Mouse (Mus musculus): ENCODE data around the gene Spc25. TPM values are rescaled to one million over a fixed set of nuclear protein-coding genes. Genes with fewer than 3 reads are reported as not detected.

Gene Spc25
- polyA plus RNA-seq, 1 experiment from 2014 or later: 224 TPM

DNA sequence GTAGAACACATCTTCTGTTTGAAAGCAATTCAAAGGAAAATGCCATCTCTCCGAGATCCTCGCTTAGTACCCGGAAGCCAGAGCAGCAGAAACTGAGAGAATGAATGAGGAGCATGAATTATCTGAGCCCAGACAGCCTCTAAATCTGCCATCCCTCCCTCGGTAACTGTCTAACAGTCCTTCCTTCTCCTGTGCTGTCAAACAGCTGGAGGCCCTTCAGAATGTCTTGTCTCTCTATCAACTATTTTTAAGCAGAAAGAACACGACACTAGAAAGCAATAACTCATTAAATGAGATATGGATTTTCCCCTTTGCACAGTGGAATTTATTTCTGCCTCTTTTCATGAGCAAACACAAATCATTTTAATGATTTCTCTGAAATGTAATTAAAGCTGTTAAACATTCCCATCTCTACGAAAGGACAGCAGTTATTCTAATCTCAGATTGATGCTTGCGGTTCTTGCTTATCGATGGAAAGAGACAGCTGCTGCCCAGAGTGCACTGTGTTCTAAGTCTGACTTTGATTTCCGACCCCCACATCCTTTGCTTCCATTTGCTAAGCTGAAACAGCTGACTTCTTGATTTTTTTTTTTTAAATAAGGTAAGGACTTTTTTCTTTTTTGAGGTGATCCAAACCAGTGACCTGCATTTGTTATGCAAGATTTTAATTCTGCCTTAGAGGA is 35.5 kb downstream of the Spc25 start:
- no peaks in the 10 kb centered on the region for H3K4me1 ChIP-seq
- no peak for DNase-seq (ENCODE audit: extremely low spot score, low spot score)

DNA sequence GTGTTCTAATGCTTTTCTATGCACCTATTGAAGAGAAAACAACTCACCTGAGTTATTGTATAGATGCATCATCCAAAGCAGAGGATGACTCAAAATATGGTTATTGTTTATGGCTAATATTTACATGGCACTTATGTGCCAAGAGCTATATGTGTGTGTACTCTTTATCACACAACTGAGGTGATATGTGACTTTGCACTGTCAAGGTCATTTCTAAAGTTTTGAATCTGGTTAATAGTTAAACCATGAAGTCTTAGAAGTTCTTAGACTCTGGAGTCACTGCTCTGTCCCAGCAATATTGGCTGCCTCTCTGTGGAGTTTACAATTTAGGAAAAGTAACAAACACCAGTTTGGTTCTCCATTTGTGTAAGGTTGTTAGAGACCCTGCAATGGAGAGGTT is 47.1 kb downstream of the Spc25 start:
- Histone ChIP-seq H3K4me1 (peaks cover 9% of the 10 kb centered on the region), H3K4me3 (no peak overlapping the region)
- no peak for DNase-seq (ENCODE audit: extremely low spot score, low spot score)

More for the DNA sequence above, 35.5 kb downstream of the Spc25 start:
- no peak overlapping the region for H3K4me3 ChIP-seq
- no peaks in the 10 kb centered on the region for H3K36me3 ChIP-seq (replicated peaks)
- H3K27ac ChIP-seq: no peak overlapping the region
- H3K27me3 ChIP-seq (ENCODE audit: poor library complexity, severe bottlenecking): no peaks in the 10 kb centered on the region
- no peaks in the 10 kb centered on the region for H3K9me3 ChIP-seq
- WGBS: 89% methylated on average over 9 of the region's 9 CpGs

DNA sequence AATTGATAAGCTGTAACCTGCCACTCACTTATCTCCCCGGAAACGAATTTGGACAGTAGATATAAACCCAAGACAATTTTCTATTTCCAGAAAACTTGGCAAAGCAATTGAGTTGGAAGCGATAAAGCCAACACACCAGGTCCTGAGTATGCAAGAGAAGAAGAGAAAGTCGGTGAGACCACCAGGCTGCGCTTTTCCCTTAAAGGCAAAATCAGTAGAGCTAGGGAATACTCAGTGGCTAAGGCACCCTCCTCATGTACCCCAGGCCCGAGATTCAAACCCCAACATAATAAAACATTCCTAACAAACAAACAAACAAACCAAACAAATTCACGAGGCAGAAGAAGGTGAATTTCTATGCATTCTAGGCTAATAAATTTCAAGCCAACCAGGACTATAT is 49.7 kb downstream of the Spc25 start:
- H3K27ac ChIP-seq: no peak overlapping the region
- no peak for DNase-seq (ENCODE audit: extremely low spot score, low spot score)
- no peaks in the 10 kb centered on the region for H3K36me3 ChIP-seq (replicated peaks)
- H3K4me1 ChIP-seq: peaks cover 10% of the 10 kb centered on the region
- H3K4me3 ChIP-seq: no peak overlapping the region
- H3K9me3 ChIP-seq: no peaks in the 10 kb centered on the region
- WGBS: 82% methylated on average over 7 of the region's 7 CpGs
- H3K27me3 ChIP-seq (ENCODE audit: poor library complexity, severe bottlenecking): no peaks in the 10 kb centered on the region

More for the DNA sequence above, 47.1 kb downstream of the Spc25 start:
- Histone ChIP-seq H3K9me3 (no peaks in the 10 kb centered on the region), H3K27me3 (ENCODE audit: poor library complexity, severe bottlenecking) (no peaks in the 10 kb centered on the region), H3K36me3 (replicated peaks) (no peaks in the 10 kb centered on the region), H3K27ac (no peak overlapping the region)

DNA sequence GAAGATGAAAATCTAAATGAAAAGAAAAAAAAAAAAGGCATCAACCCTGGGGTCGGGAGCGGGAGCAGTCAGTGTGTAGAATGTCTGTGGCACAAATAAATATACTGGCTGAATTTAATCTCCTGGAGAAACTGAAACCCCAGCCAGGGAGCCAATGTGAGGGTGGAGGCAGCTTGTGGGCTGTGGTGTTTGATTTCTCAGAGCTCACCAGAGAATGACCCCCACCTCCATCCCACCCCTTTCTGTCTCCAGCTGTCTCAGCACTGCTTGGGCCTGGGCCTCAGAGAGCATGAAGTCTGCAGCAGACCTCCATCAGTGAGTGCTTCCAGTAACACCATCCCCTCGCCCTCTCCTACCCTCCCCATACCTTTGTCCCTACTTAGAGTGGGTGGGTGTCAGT is 50.1 kb downstream of the Spc25 start:
- H3K36me3 ChIP-seq (replicated peaks): no peaks in the 10 kb centered on the region
- H3K4me1 ChIP-seq: peaks cover 13% of the 10 kb centered on the region
- no peaks in the 10 kb centered on the region for H3K9me3 ChIP-seq
- WGBS: 69% methylated on average over 3 of the region's 3 CpGs
- no peak overlapping the region for H3K27ac ChIP-seq
- no peak for DNase-seq (ENCODE audit: extremely low spot score, low spot score)
- no peaks in the 10 kb centered on the region for H3K27me3 ChIP-seq (ENCODE audit: poor library complexity, severe bottlenecking)
- no peak overlapping the region for H3K4me3 ChIP-seq

DNA sequence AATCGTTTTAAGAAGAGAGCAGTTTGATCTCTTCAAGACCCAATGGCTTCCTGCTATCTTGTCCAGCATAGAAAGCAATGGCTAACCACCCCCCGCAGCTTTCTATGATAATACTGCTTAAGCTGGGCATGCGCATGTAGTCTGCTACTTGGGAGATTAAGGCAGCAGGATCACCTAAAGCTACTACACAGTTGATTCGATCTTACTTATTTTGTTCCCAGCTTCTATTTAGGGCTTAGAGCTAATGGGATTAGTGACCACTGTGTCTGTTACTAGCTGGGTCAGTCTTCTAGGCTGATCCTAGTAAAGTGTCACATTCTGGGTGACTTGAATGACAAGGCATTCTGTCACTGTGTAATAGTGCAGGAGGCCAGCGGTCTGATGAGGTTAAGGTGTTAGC is 55.2 kb downstream of the Spc25 start:
- Histone ChIP-seq H3K27me3 (ENCODE audit: poor library complexity, severe bottlenecking) (no peaks in the 10 kb centered on the region; the same call in 1 of the 2 replicates), H3K27ac (no peak overlapping the region), H3K4me1 (peaks cover 17% of the 10 kb centered on the region), H3K9me3 (no peaks in the 10 kb centered on the region), H3K4me3 (no peak overlapping the region), H3K36me3 (replicated peaks) (no peaks in the 10 kb centered on the region)
- no peak for DNase-seq (ENCODE audit: extremely low spot score, low spot score)
- WGBS: 41% methylated on average over 5 of the region's 5 CpGs

DNA sequence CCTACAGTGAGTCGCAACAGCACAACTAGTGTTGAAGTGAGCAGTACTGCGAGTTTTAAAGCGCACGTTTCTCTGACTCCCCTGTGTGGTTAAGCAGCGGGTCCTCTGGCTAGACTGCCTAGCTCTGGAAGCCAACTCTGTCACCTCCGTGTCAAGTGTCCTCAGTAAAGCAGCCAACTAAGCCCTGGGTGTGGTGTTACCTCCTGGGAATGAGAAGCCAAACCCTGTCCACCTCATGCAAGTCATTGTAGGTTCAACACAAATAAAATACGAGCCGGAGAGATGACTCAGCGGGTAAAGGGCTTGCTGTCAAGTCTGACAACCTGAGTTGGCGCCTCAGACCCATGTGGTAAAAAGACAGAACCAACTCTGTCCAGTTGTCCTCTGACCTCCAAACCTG is 56.8 kb downstream of the Spc25 start:
- no peak for DNase-seq (ENCODE audit: extremely low spot score, low spot score)
- Histone ChIP-seq H3K36me3 (replicated peaks) (no peaks in the 10 kb centered on the region), H3K27me3 (ENCODE audit: poor library complexity, severe bottlenecking) (no peaks in the 10 kb centered on the region; the same call in 1 of the 2 replicates), H3K4me3 (no peak overlapping the region), H3K4me1 (peaks cover 20% of the 10 kb centered on the region; the same call in 1 of the 2 replicates), H3K9me3 (no peaks in the 10 kb centered on the region), H3K27ac (no peak overlapping the region)
- 93% methylated on average over 10 of the region's 10 CpGs for WGBS

DNA sequence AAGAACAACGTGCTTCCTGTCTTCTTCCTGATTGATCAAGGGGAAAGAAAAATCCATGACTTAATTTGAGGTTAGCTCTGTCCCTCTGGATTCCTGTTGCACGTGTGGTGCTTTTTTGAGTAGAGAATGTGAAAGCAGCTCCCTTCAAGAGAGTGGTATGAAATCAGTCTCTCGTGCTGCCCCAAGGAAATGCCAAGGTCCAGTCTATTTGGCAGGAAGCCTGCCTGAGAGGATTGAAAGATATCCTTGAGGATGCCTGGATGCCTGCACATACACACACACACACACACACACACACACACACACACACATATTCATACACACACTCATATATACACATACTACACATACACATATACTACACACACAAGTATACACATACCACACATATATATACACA is 57.3 kb downstream of the Spc25 start:
- no peaks in the 10 kb centered on the region for H3K9me3 ChIP-seq
- H3K36me3 ChIP-seq (replicated peaks): no peaks in the 10 kb centered on the region
- no peaks in the 10 kb centered on the region; the same call in 1 of the 2 replicates for H3K27me3 ChIP-seq (ENCODE audit: poor library complexity, severe bottlenecking)
- no peak overlapping the region for H3K27ac ChIP-seq
- H3K4me3 ChIP-seq: no peak overlapping the region
- WGBS: 79% methylated on average over 3 of the region's 3 CpGs
- H3K4me1 ChIP-seq: peaks cover 23% of the 10 kb centered on the region; the same call in 1 of the 2 replicates
- DNase-seq (ENCODE audit: extremely low spot score, low spot score): no peak

Other genes starting within 250 kb of the Spc25 start
- gene Nostrin, start 70.4 kb downstream of the Spc25 start, polyA plus RNA-seq (2016; fragmentation: Nextera tagmentation; extraction: Ambion mirVana): 0.38 and 1.0 TPM in 2 replicates
- gene G6pc2, start 4.9 kb upstream of the Spc25 start, polyA plus RNA-seq (2016; fragmentation: Nextera tagmentation; extraction: Ambion mirVana): not detected in 2 replicates
- gene Abcb11, start 136.4 kb upstream of the Spc25 start, polyA plus RNA-seq (2016; fragmentation: Nextera tagmentation; extraction: Ambion mirVana): not detected in 2 replicates
- not detected in 2 replicates for gene Dhrs9, start 174.3 kb upstream of the Spc25 start, polyA plus RNA-seq (2016; fragmentation: Nextera tagmentation; extraction: Ambion mirVana)